Mouse (Mus musculus): ENCODE results near the gene Pnmal1. TPM values are rescaled to one million over a fixed set of nuclear protein-coding genes. Genes with fewer than 3 reads are reported as not detected.

Gene Pnmal1
- total RNA-seq, 2 experiments from 2014 or later: not detected

GRCm38 (mm10) chr7:16994400-16994799 lies 34.9 kb downstream of the Pnmal1 start:
- no peak for DNase-seq (ENCODE audit: low spot score)

- DNase-seq (ENCODE audit: low spot score): no peak
Observed at GRCm38 (mm10) chr7:16995345-16995744, 35.9 kb downstream of the Pnmal1 start.

- DNase-seq (ENCODE audit: low spot score): no peak
Observed at GRCm38 (mm10) chr7:16999233-16999632, 39.8 kb downstream of the Pnmal1 start.

- peak; percentile 86 for DNase-seq (ENCODE audit: low spot score)
Observed at GRCm38 (mm10) chr7:16999650-17000049, 40.2 kb downstream of the Pnmal1 start.

- peak; percentile 83 for DNase-seq (ENCODE audit: low spot score)
Observed at GRCm38 (mm10) chr7:17002375-17003195, 43.1 kb downstream of the Pnmal1 start.

- no peak for DNase-seq (ENCODE audit: low spot score)
Observed at GRCm38 (mm10) chr7:17003230-17003960, 43.9 kb downstream of the Pnmal1 start.

GRCm38 (mm10) chr7:17004716-17005115 lies 45.2 kb downstream of the Pnmal1 start:
- DNase-seq (ENCODE audit: low spot score): no peak

GRCm38 (mm10) chr7:17007300-17007699 lies 47.8 kb downstream of the Pnmal1 start:
- DNase-seq (ENCODE audit: low spot score): no peak

GRCm38 (mm10) chr7:17009326-17010009 lies 50.0 kb downstream of the Pnmal1 start:
- DNase-seq (ENCODE audit: low spot score): no peak

GRCm38 (mm10) chr7:17010010-17010347 lies 50.5 kb downstream of the Pnmal1 start:
- no peak for DNase-seq (ENCODE audit: low spot score)

GRCm38 (mm10) chr7:17011909-17012590 lies 52.6 kb downstream of the Pnmal1 start:
- DNase-seq (ENCODE audit: low spot score): no peak

Other genes with a start within 250 kb of the Pnmal1 start
- not detected for gene Ceacam9, start 237.8 kb upstream of the Pnmal1 start, total RNA-seq (2021)
- gene Ap2s1, start 221.3 kb upstream of the Pnmal1 start, total RNA-seq (2021): 10 to 100 TPM; 44.5 to 46.8 TPM
- gene Slc1a5, start 178.3 kb upstream of the Pnmal1 start, total RNA-seq (2021): 10 to 100 TPM; 14.0 to 14.3 TPM
- 10 to 100 TPM in 1 of 2 experiments, 1 to 10 TPM in 1; 9.8 to 13.6 TPM for gene Strn4, start 143.8 kb upstream of the Pnmal1 start, total RNA-seq (2021)
- 10 to 100 TPM; 51.7 to 58.0 TPM for gene Fkrp, start 142.9 kb upstream of the Pnmal1 start, total RNA-seq (2021)
- 1 to 10 TPM; 4.9 to 5.9 TPM for gene Prkd2, start 116.8 kb upstream of the Pnmal1 start, total RNA-seq (2021)
- 1 to 10 TPM in 1 of 2 experiments, under 1 TPM in 1; 0.89 to 1.6 TPM for gene Dact3, start 84.4 kb upstream of the Pnmal1 start, total RNA-seq (2021)
- gene Gng8, start 67.9 kb upstream of the Pnmal1 start, total RNA-seq (2021): under 1 TPM; 0.37 to 0.71 TPM
- gene Ptgir, start 53.2 kb upstream of the Pnmal1 start, total RNA-seq (2021): 1 to 10 TPM in 1 of 2 experiments, under 1 TPM in 1; 0.39 to 2.2 TPM
- 100 to 1,000 TPM; 334 to 349 TPM for gene Calm3, start 35.6 kb upstream of the Pnmal1 start, total RNA-seq (2021)
- under 1 TPM; 0.50 to 0.64 TPM for gene Pnmal2, start 15.0 kb upstream of the Pnmal1 start, total RNA-seq (2021)
- gene Gm42372, start 23.4 kb downstream of the Pnmal1 start, total RNA-seq (2021): not detected
- gene Ccdc8, start 33.0 kb downstream of the Pnmal1 start, total RNA-seq (2021): under 1 TPM; 0.94 to 0.97 TPM
- 10 to 100 TPM; 62.4 to 63.0 TPM for gene Ppp5c, start 68.2 kb downstream of the Pnmal1 start, total RNA-seq (2021)
- 1 to 10 TPM in 1 of 2 experiments, under 1 TPM in 1; 0.64 to 1.6 TPM for gene Hif3a, start 102.7 kb downstream of the Pnmal1 start, total RNA-seq (2021)
- under 1 TPM in 1 of 2 experiments, not detected in 1; 0.17 TPM for gene Psg16, start 114.4 kb downstream of the Pnmal1 start, total RNA-seq (2021)
- not detected for gene Ceacam3, start 190.6 kb downstream of the Pnmal1 start, total RNA-seq (2021)
- not detected for gene Psg29, start 243.8 kb downstream of the Pnmal1 start, total RNA-seq (2021)

Measured in gastrocnemius, adult 18-20 months (tissue).